Mouse (Mus musculus) monocyte, adult 2 months (primary cell): ENCODE measurements around the gene Fbxw5.

Experiments
- DNase-seq, 2 experiments: peaks; one replicate each; pipeline ENCODE4 v3.0.0; 2022; ENCODE audit warnings: low spot score in 2 of 2, low read depth in 1 of 2

Fbxw5 gene

GRCm38 (mm10) chr2:25477967-25478675, 22.4 kb upstream of the Fbxw5 start:
- DNase-seq: no peak

GRCm38 (mm10) chr2:25479551-25480311, 20.8 kb upstream of the Fbxw5 start:
- no peak for DNase-seq

- DNase-seq: no peak
These were observed 20.0 kb upstream of the Fbxw5 start for GRCm38 (mm10) chr2:25480541-25480940.

DNA sequence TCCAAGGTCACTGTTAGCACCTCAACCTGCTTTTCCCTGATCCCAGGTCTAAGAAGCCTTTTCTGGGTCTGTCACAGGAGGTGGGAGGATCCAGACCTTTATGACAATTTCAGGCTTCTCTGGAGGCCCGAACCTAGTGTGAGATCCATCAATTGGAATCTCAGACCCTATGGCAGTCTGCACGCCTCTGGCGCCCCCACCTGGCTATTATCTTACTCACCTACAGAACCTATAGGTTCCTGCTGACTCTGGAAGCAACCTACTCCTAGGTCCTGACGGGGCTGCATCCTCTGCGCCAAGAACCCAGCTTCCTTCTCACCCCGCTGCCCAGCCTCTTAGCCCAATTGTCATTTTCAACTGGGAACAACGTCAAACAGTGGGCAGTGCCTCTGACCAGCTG, 17.6 kb upstream of the Fbxw5 start:
- DNase-seq: no peak

DNA sequence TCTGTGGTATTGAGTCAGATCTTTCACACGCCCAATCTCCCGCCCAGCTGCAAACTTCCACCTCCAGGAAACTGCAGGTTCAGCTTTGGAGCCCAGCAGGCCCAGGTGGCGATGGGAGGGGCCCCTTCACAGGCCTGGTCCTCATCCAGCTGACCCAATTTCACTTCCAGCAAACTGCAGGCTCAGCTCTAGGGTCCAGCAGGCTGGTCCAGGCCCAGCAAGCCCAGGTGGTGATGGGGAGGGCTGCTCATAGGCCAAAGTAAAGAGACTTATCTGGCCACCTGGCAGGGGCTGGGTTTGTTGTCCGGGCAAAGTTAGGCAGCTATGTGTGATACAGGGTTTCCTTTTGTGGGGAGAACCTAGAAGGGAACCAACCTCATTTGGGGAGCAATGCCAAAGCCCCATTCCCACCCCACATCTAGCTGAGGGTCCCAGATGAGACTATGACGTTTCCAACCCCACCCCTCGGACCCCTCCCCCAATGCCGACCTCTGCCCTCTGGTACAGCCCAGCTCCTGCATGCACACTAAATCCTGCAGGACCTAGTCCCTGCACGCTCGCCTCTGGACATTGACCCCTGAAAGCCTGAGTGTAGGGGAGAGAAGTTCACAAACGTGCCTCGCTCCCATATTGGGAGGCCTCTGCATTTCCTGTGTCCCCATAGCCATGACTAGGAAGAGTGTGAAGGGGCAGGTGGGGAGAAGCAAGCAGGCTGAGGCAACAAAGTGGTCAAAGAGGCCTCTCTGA, 15.5 kb upstream of the Fbxw5 start:
- DNase-seq: no peak

- DNase-seq: no peak
These were observed 12.4 kb upstream of the Fbxw5 start for GRCm38 (mm10) chr2:25487965-25488670.

DNA sequence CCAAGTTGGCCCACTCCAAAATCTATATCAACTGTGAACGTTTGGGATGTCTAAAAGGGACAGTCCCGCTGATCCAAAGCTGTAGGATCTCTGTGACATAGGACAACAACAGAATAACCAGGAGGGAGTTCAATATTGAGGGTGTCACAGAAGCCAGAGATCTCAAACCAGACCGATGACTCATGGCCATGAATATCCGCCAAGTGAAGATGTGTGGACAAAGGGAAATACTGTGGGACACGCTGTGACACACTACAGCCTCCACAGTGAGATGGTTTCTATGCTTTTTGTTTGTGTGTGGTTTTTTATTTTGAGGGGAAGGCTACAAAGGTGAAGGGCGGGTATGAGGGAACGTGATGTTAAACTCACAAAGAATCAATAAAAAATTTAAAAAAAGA, 11.9 kb upstream of the Fbxw5 start:
- no peak for DNase-seq

- DNase-seq: no peak
These were observed 7.6 kb upstream of the Fbxw5 start for GRCm38 (mm10) chr2:25492988-25493387.

GRCm38 (mm10) chr2:25493476-25493961, 7.0 kb upstream of the Fbxw5 start, which contains the start of gene Lcn12:
Lcn12 (minus strand) TSS chr2:25493911.
- DNase-seq: no peak

DNA sequence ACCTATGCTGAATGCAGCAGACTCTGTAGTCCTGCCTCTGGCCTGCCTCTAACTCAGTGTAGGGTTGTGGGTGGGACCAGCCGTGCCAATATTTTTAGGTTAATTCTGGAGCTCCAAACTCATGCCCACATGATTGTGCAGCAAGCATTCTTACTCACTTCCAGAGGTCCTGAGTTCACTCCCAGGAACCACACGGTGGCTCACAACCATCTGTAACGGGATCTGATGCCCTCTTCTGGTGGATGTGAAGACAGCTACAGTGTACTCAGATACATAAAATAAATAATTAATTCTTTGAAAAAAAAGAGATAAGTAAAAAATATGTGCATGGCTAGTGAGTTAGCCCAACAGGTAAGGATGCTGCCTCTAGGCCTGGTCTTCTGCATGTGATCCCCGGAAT, 4.1 kb upstream of the Fbxw5 start:
- DNase-seq: no peak

GRCm38 (mm10) chr2:25497846-25498575, 2.5 kb upstream of the Fbxw5 start:
- DNase-seq: no peak

DNA sequence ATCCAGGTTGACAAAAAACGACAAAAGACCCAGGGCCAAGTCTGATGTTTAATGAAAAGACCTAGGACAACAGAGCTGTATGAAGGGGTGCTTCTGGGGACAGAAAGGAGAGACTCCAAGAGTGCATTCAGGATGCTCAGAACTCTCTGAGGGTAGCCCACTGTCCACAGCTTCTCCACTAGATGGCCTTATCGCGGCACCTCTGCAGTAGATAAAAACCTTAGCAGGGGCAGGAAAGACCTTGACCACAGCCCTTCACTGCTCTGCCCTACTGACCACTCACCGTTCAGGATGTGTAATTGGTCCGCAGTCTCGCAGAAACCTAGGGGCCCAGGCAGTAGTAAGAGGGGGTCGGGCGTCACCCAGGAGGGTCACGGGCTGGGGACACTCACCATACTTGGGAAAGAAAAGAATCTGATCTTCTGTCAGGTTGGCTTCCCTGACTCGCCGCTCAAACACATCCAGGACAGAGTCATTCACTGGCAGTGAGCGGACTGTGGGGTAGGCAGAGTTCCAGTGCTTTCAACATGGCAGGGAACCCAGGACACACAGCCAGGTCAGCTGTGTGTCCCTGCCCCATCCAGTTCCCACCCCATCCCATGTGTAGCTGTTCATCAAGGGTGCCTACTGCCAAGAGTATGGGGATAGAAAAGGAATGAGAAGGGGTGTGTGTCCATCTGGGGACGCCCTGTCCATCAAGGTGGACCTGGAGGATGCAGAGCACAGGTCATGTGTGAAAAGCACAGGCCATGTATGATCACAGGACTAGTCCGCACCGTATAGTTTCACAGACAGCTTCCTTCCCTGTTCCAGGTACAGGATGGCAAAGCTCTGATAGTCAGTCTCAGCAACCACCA, 1.7 kb upstream of the Fbxw5 start:
- no peak for DNase-seq

- DNase-seq: no peak
These were observed 427 bp upstream of the Fbxw5 start for GRCm38 (mm10) chr2:25500071-25500575.

DNA sequence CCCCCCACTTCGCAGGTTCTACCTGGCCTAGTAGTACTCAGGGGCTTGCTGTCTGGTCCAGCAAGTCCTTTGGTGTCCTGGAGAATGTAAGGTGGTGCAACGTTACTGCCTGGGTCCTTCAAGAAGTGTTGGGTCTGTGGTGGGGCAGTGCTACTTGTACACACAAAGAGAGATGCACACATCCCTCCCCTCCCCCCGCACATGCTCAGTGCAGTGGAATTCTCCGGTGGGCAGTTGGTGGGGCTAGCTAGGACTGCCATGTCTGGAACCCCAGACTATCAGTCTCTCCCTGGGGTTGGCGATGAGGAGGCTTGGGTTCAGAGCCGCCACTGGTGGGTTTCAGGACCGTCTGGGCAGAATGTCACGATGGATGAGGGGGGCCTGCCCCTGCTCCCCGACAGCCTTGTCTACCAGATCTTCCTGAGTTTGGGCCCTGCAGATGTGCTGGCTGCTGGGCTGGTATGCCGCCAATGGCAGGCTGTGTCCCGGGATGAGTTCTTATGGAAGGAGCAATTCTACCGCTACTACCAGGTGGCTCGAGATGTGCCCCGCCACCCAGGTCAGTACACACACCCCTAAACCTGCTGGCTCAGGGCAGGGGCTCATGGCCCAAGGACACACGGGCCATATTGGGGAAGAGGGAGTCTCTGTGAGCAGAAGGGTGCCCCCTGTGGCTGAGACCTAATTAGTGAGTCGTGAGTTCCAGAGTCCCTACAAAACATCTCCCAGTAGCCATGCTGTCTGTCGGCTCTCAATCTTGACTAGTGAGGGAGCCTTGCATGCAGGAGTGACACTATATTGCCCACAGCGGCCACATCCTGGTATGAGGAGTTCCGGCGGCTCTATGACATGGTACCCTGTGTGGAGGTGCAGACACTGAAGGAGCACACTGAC, 1.3 kb downstream of the Fbxw5 start, which contains the start of gene C8g:
Gene C8g, minus strand, starts transcription at position 127 of the 894 bp plus-strand sequence.
- DNase-seq: no peak

GRCm38 (mm10) chr2:25502726-25503125, 2.2 kb downstream of the Fbxw5 start:
- no peak for DNase-seq

- DNase-seq: no peak
These were observed 4.0 kb downstream of the Fbxw5 start for GRCm38 (mm10) chr2:25504538-25504937.

- no peak for DNase-seq
These were observed 4.5 kb downstream of the Fbxw5 start for GRCm38 (mm10) chr2:25505000-25505399.

DNA sequence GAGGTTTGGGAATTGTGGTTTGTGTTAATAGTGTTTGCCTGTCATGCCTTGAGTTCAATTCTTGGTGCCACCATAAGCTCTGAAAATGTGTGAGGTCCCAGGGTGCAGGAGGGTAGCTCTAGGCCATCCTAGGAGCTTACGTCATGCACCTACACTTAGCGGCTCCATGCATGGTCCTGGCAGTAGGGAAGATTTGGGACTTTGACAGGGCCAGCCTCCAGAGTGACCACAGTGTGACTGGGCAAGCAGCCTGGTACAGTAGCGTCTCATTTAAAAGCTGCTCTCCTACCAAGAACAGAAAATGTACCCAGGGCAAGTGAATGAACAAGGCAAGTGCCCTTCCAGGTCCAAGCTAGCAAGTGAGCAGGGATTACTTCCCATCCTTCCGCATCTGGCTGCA, 5.3 kb downstream of the Fbxw5 start:
- no peak for DNase-seq
